Mouse (Mus musculus) liver, embryonic 14.5 days (tissue): ENCODE results near the gene Gpr142.

Experiments
- CTCF ChIP-seq: IDR thresholded peaks from 2 replicates; pipeline ENCODE4 v1.5.1; 2016; ENCODE audit warnings: antibody characterized with exemption, low read depth, control low read depth
- EP300 ChIP-seq: IDR thresholded peaks from 2 replicates; pipeline ENCODE4 v1.6.1; 2016; ENCODE audit warnings: antibody characterized with exemption, low read depth

- TF ChIP-seq CTCF (no peak), EP300 (no peak)
Measured at GRCm38 (mm10) chr11:114833166-114833565, 34.4 kb downstream of the Gpr142 start.
